Comparison of ENCODE assay signal across 21 mouse cellular contexts in the genomic region with DNA sequence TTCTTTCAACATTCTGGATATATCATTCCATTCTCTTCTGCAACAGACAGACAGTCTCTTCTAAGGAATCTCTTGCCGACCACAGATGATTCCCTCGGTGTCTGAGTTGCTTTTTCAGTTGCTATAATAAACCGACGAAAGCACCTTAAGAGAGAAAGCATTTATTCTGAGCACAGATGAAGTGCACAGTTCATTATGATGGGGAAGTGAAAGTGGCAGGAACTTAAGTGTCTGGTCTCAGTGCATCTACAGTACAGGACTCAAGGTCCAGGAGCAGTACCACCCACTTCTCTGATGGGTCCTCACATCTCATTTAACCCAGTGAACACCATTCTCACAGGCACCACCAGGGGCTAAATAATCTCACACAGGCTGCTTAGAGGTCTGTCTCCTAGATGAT. TPM values are rescaled to one million over a fixed set of nuclear protein-coding genes. Genes with fewer than 3 reads are reported as not detected.
"Had no signal": no experiment of that assay in that cellular context is flagged by ENCODE, and none has a peak within 500 bp of the region (broad histone marks: within the 10 kb centered on the region; RNA-seq: fewer than 3 reads in every experiment).

No protein-coding gene starts in this region.

- H3K9ac ChIP-seq: limb, embryonic 12.5 days; limb, embryonic 15.5 days; liver, embryonic 15.5 days; lung, embryonic 15.5 days; midbrain, embryonic 12.5 days; midbrain, embryonic 15.5 days; neural tube, embryonic 13.5 days had no signal

- H3K27me3 ChIP-seq: limb, embryonic 12.5 days; limb, embryonic 15.5 days; lung, embryonic 15.5 days; midbrain, embryonic 12.5 days; midbrain, embryonic 15.5 days; neural tube, embryonic 13.5 days had no signal

- H3K9me3 ChIP-seq: limb, embryonic 12.5 days; limb, embryonic 15.5 days; liver, embryonic 15.5 days; lung, embryonic 15.5 days; midbrain, embryonic 12.5 days; midbrain, embryonic 15.5 days; neural tube, embryonic 13.5 days had no signal

- H3K36me3 ChIP-seq: limb, embryonic 12.5 days; limb, embryonic 15.5 days; liver, embryonic 15.5 days; lung, embryonic 15.5 days; midbrain, embryonic 12.5 days; midbrain, embryonic 15.5 days; neural tube, embryonic 13.5 days had no signal

- ATAC-seq: midbrain, embryonic 15.5 days had no signal

- H3K4me2 ChIP-seq: limb, embryonic 12.5 days; limb, embryonic 15.5 days; liver, embryonic 11.5 days; liver, embryonic 15.5 days; lung, embryonic 15.5 days; midbrain, embryonic 12.5 days; midbrain, embryonic 15.5 days; neural tube, embryonic 13.5 days had no signal

- H3K4me1 ChIP-seq: limb, embryonic 15.5 days; midbrain, embryonic 12.5 days had no signal

- H3K27ac ChIP-seq: limb, embryonic 12.5 days; limb, embryonic 15.5 days; liver, embryonic 15.5 days; lung, embryonic 15.5 days; midbrain, embryonic 12.5 days; midbrain, embryonic 15.5 days; neural tube, embryonic 13.5 days; stomach, postnatal 0 days had no signal

- H3K4me3 ChIP-seq: limb, embryonic 12.5 days; limb, embryonic 15.5 days; liver, embryonic 15.5 days; lung, embryonic 15.5 days; midbrain, embryonic 12.5 days; midbrain, embryonic 15.5 days; myocyte; neural tube, embryonic 13.5 days had no signal

- DNase-seq: kidney, adult 8-10 months; kidney, postnatal 14 days; kidney, postnatal 4 days; left cerebral cortex, postnatal 4 days; lung, adult 18-20 months; lung, postnatal 10 days; lung, postnatal 36 days; thymus, adult 2 months; thymus, postnatal 14 days; thymus, postnatal 4 days had no signal

RNA-seq across cellular contexts. Expression of gene Prdm5, which starts 5.2 kb away (rescaled TPM):
- total RNA-seq: monocyte, adult 5-6 weeks had no signal
